Mouse (Mus musculus): Measurements from ENCODE around the gene Cdh3. TPM values are rescaled to one million over a fixed set of nuclear protein-coding genes. Genes with fewer than 3 reads are reported as not detected.
"Not testable (repeated sequence)": the region's sequence is repeated elsewhere in the genome, so short reads cannot be mapped to it uniquely, and the experiment has no call there.

The Cdh3 gene
- polyA plus RNA-seq, 1 experiment from 2014 or later, result 8.5 TPM

DNA sequence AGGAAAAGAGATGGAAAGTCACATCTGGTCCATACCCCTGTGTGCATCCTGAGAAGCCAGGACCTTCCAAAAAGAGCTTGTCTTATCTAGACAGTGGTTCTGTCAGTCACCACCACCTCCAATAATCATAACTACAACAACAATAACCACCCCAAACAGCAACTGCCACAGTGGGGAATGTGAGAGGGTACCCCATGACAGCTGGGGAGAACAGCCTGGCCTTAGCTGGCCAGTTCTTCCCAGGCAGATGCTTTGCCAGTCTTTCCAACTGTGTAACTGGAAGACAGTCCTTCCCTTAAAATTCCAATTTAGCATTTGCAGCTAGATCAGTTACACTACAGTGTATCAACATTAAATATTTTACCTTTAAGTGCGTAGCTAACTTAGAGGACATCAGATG, 40.2 kb downstream of the Cdh3 start:
- Histone ChIP-seq H3K4me2 (no peak overlapping the region), H3K36me3 (no peaks in the 10 kb centered on the region), H3K9me3 (replicated peaks) (no peaks in the 10 kb centered on the region), H3K9ac (replicated peaks) (no peak overlapping the region), H3K4me3 (replicated peaks) (no peak overlapping the region), H3K27ac (replicated peaks) (no peak overlapping the region), H3K4me1 (no peaks in the 10 kb centered on the region), H3K27me3 (replicated peaks) (no peaks in the 10 kb centered on the region)
- no peak for ATAC-seq (ENCODE audit: low FRiP score)
- WGBS, result 95% methylated on average over 1 of the region's 1 CpGs

- H3K27ac ChIP-seq (replicated peaks), result no peak overlapping the region
- no peaks in the 10 kb centered on the region for H3K27me3 ChIP-seq (replicated peaks)
- 0 out of 2 replicates have a peak, but pooled peaks cover 4% of the 10 kb centered on the region for H3K36me3 ChIP-seq
- 98% methylated on average over 5 of the region's 5 CpGs for WGBS
- no peaks in the 10 kb centered on the region for H3K4me1 ChIP-seq
- H3K9ac ChIP-seq (replicated peaks), result no peak overlapping the region
- no peak for ATAC-seq (ENCODE audit: low FRiP score)
- no peak overlapping the region for H3K4me3 ChIP-seq (replicated peaks)
- no peak overlapping the region for H3K4me2 ChIP-seq
- peaks cover 4% of the 10 kb centered on the region for H3K9me3 ChIP-seq (replicated peaks)
Measured at GRCm38 (mm10) chr8:106554011-106554410, 43.3 kb downstream of the Cdh3 start.

GRCm38 (mm10) chr8:106556068-106556645, 45.5 kb downstream of the Cdh3 start:
- Histone ChIP-seq H3K9ac (replicated peaks) (no peak overlapping the region), H3K4me2 (no peak overlapping the region), H3K4me1 (peaks cover 2% of the 10 kb centered on the region; the same call in 1 of the 2 replicates), H3K4me3 (replicated peaks) (no peak overlapping the region), H3K36me3 (0 out of 2 replicates have a peak, but pooled peaks cover 4% of the 10 kb centered on the region), H3K9me3 (replicated peaks) (peaks cover 4% of the 10 kb centered on the region), H3K27ac (replicated peaks) (no peak overlapping the region), H3K27me3 (replicated peaks) (no peaks in the 10 kb centered on the region)
- 62% methylated on average over 6 of the region's 7 CpGs for WGBS
- ATAC-seq (ENCODE audit: low FRiP score), result no peak

GRCm38 (mm10) chr8:106559844-106560243, 49.2 kb downstream of the Cdh3 start:
- WGBS, result 72% methylated on average over 9 of the region's 9 CpGs
- Histone ChIP-seq H3K27ac (replicated peaks) (no peak overlapping the region), H3K4me2 (no peak overlapping the region), H3K4me3 (replicated peaks) (no peak overlapping the region), H3K27me3 (replicated peaks) (no peaks in the 10 kb centered on the region), H3K36me3 (0 out of 2 replicates have a peak, but pooled peaks cover 4% of the 10 kb centered on the region), H3K9ac (replicated peaks) (no peak overlapping the region), H3K9me3 (replicated peaks) (peaks cover 4% of the 10 kb centered on the region), H3K4me1 (peaks cover 3% of the 10 kb centered on the region; the same call in 1 of the 2 replicates)
- ATAC-seq (ENCODE audit: low FRiP score), result no peak

- Histone ChIP-seq H3K27me3 (replicated peaks) (no peaks in the 10 kb centered on the region), H3K4me1 (peaks cover 3% of the 10 kb centered on the region; the same call in 1 of the 2 replicates), H3K4me3 (replicated peaks) (no peak overlapping the region), H3K9me3 (replicated peaks) (peaks cover 4% of the 10 kb centered on the region), H3K9ac (replicated peaks) (no peak overlapping the region), H3K4me2 (peak overlapping the region; percentile 13; the same call in 1 of the 2 replicates), H3K27ac (replicated peaks) (no peak overlapping the region), H3K36me3 (0 out of 2 replicates have a peak, but pooled peaks cover 4% of the 10 kb centered on the region)
- no peak for ATAC-seq (ENCODE audit: low FRiP score)
- whole genome bisulfite sequencing, result 21% methylated on average over 21 of the region's 21 CpGs
Measured at GRCm38 (mm10) chr8:106561097-106561865, 50.6 kb downstream of the Cdh3 start.

- ATAC-seq (ENCODE audit: low FRiP score), result no peak
- WGBS, result 90% methylated on average over 3 of the region's 3 CpGs
- H3K4me3 ChIP-seq (replicated peaks), result no peak overlapping the region
Measured at GRCm38 (mm10) chr8:106563691-106564182, 53.0 kb downstream of the Cdh3 start.

DNA sequence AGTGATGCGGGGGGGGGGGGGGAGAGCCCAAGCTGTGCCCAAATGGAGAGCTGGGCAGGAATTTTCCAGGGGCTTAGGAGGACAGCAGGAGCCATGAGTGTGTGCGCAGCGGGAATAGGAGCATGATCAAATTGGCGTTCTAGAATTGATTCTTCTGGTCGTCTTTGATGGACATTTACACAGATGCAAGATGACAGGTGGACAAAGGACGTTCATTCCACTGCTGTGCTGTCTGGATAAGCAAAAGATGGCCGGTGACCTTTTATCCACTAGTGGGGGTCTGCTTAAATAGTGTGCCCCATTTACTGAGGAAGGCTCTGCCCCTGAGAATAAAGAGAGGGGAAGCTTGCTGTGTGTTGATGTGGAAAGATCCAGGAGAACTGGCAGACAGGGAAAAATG, 58.3 kb downstream of the Cdh3 start:
- Histone ChIP-seq H3K4me1 (no peaks in the 10 kb centered on the region), H3K4me2 (no peak overlapping the region), H3K27ac (replicated peaks) (no peak overlapping the region), H3K27me3 (replicated peaks) (no peaks in the 10 kb centered on the region), H3K4me3 (replicated peaks) (no peak overlapping the region), H3K9ac (replicated peaks) (no peak overlapping the region), H3K9me3 (replicated peaks) (no peaks in the 10 kb centered on the region), H3K36me3 (no peaks in the 10 kb centered on the region)
- 81% methylated on average over 6 of the region's 7 CpGs for WGBS
- no peak for ATAC-seq (ENCODE audit: low FRiP score)

More at GRCm38 (mm10) chr8:106563691-106564182, 53.0 kb downstream of the Cdh3 start:
- Histone ChIP-seq H3K4me1 (peaks cover 3% of the 10 kb centered on the region; the same call in 1 of the 2 replicates), H3K36me3 (no peaks in the 10 kb centered on the region), H3K27ac (replicated peaks) (no peak overlapping the region), H3K4me2 (no peak overlapping the region), H3K27me3 (replicated peaks) (no peaks in the 10 kb centered on the region), H3K9ac (replicated peaks) (no peak overlapping the region), H3K9me3 (replicated peaks) (no peaks in the 10 kb centered on the region)

DNA sequence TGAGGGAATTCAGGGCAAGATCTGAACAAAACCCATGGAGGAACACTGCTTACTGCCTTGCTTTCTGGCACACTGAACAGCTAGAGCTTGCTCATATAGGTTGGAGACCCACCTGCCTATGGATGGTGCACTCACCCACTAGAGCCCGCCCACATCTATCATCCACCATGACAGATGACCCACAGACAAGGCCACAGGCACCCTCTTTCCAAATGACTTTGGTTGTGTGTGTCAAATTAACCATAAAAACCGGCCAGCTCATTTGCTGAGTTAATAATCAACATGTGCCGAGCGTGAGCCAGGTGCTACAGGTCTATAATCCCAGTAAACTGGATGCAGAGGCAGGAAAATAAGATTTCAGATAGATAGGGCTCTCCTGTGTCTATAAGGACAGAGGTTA, 59.7 kb downstream of the Cdh3 start:
- Histone ChIP-seq H3K9me3 (replicated peaks) (no peaks in the 10 kb centered on the region), H3K27ac (replicated peaks) (no peak overlapping the region), H3K9ac (replicated peaks) (no peak overlapping the region), H3K4me3 (replicated peaks) (no peak overlapping the region), H3K4me1 (no peaks in the 10 kb centered on the region), H3K4me2 (no peak overlapping the region), H3K27me3 (replicated peaks) (no peaks in the 10 kb centered on the region), H3K36me3 (no peaks in the 10 kb centered on the region)
- 49% methylated on average over 4 of the region's 4 CpGs for WGBS
- no peak for ATAC-seq (ENCODE audit: low FRiP score)

DNA sequence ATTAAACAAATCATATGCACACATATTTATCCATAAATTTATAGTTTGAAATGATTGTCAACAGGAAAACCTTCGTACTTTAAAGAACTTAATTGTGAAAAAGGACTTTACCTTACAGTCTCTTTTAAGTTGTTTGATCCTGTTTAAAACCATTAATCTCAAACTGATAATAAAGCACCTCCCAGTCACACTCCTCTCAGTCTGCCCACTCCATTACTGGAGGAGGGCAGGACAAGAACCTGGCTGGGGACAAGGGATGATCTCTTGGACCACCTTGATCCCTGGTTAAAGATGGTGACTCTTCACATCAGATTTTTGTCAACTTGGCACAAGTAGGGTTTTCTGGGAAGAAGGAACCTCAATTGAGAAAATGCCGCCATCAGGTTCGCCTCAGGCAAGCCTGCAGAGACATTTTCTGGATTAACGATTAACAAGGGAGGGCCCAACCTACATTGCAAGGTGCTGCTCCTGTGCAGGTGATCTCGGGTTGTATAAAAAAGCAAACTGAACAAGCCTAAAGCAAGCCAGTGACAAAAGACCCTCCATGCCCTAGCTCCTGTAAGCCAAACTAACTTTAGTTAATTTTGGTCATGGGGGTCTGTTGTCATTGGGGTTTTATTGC, 61.0 kb downstream of the Cdh3 start:
- Histone ChIP-seq H3K4me1 (no peaks in the 10 kb centered on the region), H3K9me3 (replicated peaks) (no peaks in the 10 kb centered on the region), H3K4me3 (replicated peaks) (no peak overlapping the region), H3K36me3 (no peaks in the 10 kb centered on the region), H3K9ac (replicated peaks) (no peak overlapping the region), H3K27me3 (replicated peaks) (no peaks in the 10 kb centered on the region), H3K4me2 (no peak overlapping the region), H3K27ac (replicated peaks) (no peak overlapping the region)
- WGBS, result 84% methylated on average over 5 of the region's 5 CpGs
- no peak for ATAC-seq (ENCODE audit: low FRiP score)

GRCm38 (mm10) chr8:106572175-106572574, 61.5 kb downstream of the Cdh3 start:
- H3K4me3 ChIP-seq (replicated peaks); H3K4me2 ChIP-seq; H3K27me3 ChIP-seq (replicated peaks); H3K27ac ChIP-seq (replicated peaks); H3K9ac ChIP-seq (replicated peaks); H3K36me3 ChIP-seq; H3K4me1 ChIP-seq; ATAC-seq (ENCODE audit: low FRiP score); H3K9me3 ChIP-seq (replicated peaks): not testable (repeated sequence)
- 85% methylated on average over 1 of the region's 1 CpGs for WGBS

GRCm38 (mm10) chr8:106573168-106573567, 62.5 kb downstream of the Cdh3 start, which contains the start of gene Gm10073:
Gene Gm10073, minus strand, starts transcription at chr8:106573461.
- H3K9ac ChIP-seq (replicated peaks); H3K4me1 ChIP-seq; ATAC-seq (ENCODE audit: low FRiP score); H3K9me3 ChIP-seq (replicated peaks); H3K4me3 ChIP-seq (replicated peaks); H3K27me3 ChIP-seq (replicated peaks); H3K27ac ChIP-seq (replicated peaks); H3K36me3 ChIP-seq; H3K4me2 ChIP-seq: not testable (repeated sequence)
- WGBS, result 50% methylated on average over 20 of the region's 20 CpGs

All from neural tube, embryonic 15.5 days (tissue).